Mouse (Mus musculus) megakaryocyte, embryonic 14.5 days (primary cell): ENCODE measurements around the gene Uqcr10. TPM values are rescaled to one million over a fixed set of nuclear protein-coding genes. Genes with fewer than 3 reads are reported as not detected.

ENCODE experiments used
- H3K27me3 ChIP-seq: replicated peaks from 2 replicates; pipeline ENCODE3; 2012; ENCODE audit warnings: inconsistent platforms
- H3K36me3 ChIP-seq: replicated peaks from 2 replicates; pipeline ENCODE3; 2012; ENCODE audit warnings: low read length, inconsistent platforms, mixed read lengths
- H3K4me1 ChIP-seq: 2 replicates; pipeline ENCODE4 v1.6.1; 2012; ENCODE audit warnings: inconsistent platforms
- H3K4me3 ChIP-seq: replicated peaks from 2 replicates; pipeline ENCODE3; 2012; ENCODE audit warnings: moderate library complexity, mild to moderate bottlenecking, inconsistent platforms
- H3K9me3 ChIP-seq: 2 replicates; pipeline ENCODE4 v1.6.1; 2012; ENCODE audit warnings: inconsistent platforms
- FLI1 ChIP-seq: IDR thresholded peaks from 2 replicates; pipeline ENCODE4 v1.6.1; 2012; ENCODE audit warnings: low read length, inconsistent platforms, mixed read lengths
- GATA1 ChIP-seq: IDR thresholded peaks from 3 replicates; pipeline ENCODE4 v1.6.1; 2012; ENCODE audit warnings: mixed read lengths, low read length, inconsistent platforms, borderline replicate concordance
- polyA plus RNA-seq: library from polyadenylated mRNA; stranded (reverse); fragments of >175 nt; gene quantifications from 2 replicates; pipeline ENCODE4 v1.2.3, GENCODE M21; 2012; ENCODE audit warnings: low replicate concordance; ENCODE audit not compliant: insufficient read depth

The Uqcr10 gene
- polyA plus RNA-seq, 1 experiment: 26.4 TPM

- Histone ChIP-seq H3K4me1 (peaks cover 25% of the 10 kb centered on the region), H3K27me3 (peaks cover 33% of the 10 kb centered on the region), H3K36me3 (peaks cover 54% of the 10 kb centered on the region), H3K9me3 (no peaks in the 10 kb centered on the region), H3K4me3 (no peak overlapping the region)
- TF ChIP-seq GATA1 (no peak), FLI1 (no peak)
Observed at GRCm38 (mm10) chr11:4736355-4736754, 32.2 kb upstream of the Uqcr10 start.

- Histone ChIP-seq H3K9me3 (no peaks in the 10 kb centered on the region), H3K4me1 (peaks cover 23% of the 10 kb centered on the region), H3K4me3 (peak overlapping the region; percentile 53), H3K36me3 (peaks cover 74% of the 10 kb centered on the region), H3K27me3 (peaks cover 14% of the 10 kb centered on the region)
- TF ChIP-seq GATA1 (no peak), FLI1 (no peak)
Observed at GRCm38 (mm10) chr11:4734179-4734578, 30.0 kb upstream of the Uqcr10 start.

DNA sequence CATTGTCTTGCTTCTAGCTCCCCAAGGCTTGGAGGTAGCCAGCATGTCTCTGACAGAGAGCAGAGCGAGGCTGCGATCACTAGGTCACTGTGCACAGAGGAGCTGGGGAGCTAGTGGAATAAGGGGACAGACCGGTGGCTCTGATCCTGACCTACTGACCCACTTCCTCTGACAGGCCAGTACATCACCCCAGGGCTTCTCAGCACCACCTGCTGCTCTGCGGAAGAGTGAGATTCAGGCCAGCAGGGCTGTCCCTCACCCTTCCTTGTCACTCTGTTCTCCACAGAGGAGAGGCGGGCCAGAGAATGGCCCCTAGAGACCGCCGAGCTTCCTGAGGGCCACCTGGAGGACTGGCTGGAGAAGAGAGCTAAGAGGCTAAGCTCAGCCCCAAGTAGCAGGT is 27.6 kb upstream of the Uqcr10 start:
- Histone ChIP-seq H3K4me1 (peaks cover 23% of the 10 kb centered on the region), H3K36me3 (peaks cover 64% of the 10 kb centered on the region), H3K27me3 (peaks cover 4% of the 10 kb centered on the region), H3K9me3 (no peaks in the 10 kb centered on the region), H3K4me3 (no peak overlapping the region)
- TF ChIP-seq FLI1 (no peak), GATA1 (no peak)

DNA sequence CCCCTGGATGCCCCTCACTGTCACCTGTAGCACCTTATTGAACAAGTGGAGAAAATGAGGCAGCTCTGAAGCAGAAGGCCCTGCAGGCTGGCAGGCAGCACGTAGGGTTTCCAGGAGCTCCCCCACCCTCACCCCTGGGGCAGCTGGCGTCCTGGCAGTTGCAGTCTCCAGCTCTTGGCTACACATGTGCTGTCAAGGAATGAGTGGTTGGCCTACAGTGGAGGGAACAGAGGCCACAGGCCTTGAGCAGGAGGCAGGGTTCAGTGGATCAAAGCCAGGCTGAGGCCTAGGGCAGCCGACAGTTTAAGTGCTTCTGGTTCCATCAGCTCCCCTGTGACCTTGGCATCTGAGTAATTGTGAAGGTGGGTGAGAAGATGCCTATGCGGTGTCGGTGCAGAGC is 26.8 kb upstream of the Uqcr10 start:
- peaks cover 70% of the 10 kb centered on the region for H3K36me3 ChIP-seq
- no peak for TF ChIP-seq GATA1
- peaks cover 6% of the 10 kb centered on the region for H3K27me3 ChIP-seq
- H3K4me3 ChIP-seq: no peak overlapping the region
- peaks cover 31% of the 10 kb centered on the region for H3K4me1 ChIP-seq
- H3K9me3 ChIP-seq: no peaks in the 10 kb centered on the region

DNA sequence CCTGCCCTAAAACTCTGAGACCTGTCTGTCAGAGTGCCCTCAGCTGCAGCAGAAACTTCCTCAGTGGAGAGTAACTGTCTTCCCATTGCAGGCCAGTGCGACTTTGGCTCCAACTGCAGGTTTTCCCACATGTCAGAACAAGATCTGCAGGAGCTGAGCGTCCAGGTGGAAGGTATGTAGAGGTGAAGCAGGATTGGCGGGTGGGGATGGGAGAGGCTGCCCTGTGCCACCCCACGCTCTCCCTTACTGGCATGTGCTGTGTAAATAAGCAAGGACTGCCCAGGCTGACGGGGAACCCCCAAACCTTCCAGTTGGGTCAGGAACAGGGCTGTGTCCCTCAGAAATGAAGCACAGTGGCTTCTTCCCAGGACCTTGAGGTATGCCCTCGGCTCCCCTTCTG is 26.0 kb upstream of the Uqcr10 start:
- TF ChIP-seq GATA1: no peak
- TF ChIP-seq FLI1: no peak
- peaks cover 4% of the 10 kb centered on the region for H3K27me3 ChIP-seq
- peaks cover 31% of the 10 kb centered on the region for H3K4me1 ChIP-seq
- H3K9me3 ChIP-seq: no peaks in the 10 kb centered on the region
- H3K4me3 ChIP-seq: no peak overlapping the region
- peaks cover 75% of the 10 kb centered on the region for H3K36me3 ChIP-seq

GRCm38 (mm10) chr11:4729603-4730002 is 25.5 kb upstream of the Uqcr10 start:
- Histone ChIP-seq H3K9me3 (no peaks in the 10 kb centered on the region), H3K4me1 (peaks cover 26% of the 10 kb centered on the region), H3K36me3 (peaks cover 75% of the 10 kb centered on the region), H3K4me3 (no peak overlapping the region), H3K27me3 (peaks cover 4% of the 10 kb centered on the region)
- TF ChIP-seq FLI1 (no peak), GATA1 (no peak)

DNA sequence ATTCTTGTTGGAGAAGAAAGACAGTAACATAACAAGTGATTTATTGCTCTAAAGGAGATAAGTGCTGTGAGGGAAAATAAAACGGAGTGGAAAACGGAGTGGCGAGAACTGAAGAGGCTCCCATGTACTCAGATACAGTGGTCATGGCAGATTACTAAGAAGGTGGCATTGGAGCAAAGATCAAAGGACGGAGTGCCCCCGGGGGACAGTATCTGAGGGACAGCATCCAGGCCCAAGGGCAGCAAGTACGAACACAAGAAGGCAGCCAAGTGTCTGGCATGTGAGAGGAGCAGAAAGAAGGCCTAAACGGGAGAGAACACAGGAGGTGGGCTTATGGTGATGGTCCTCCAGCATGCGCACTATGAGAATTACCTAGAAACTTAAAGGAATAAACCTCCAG is 17.6 kb upstream of the Uqcr10 start:
- peaks cover 2% of the 10 kb centered on the region for H3K27me3 ChIP-seq
- H3K4me3 ChIP-seq: no peak overlapping the region
- H3K9me3 ChIP-seq: no peaks in the 10 kb centered on the region
- peaks cover 49% of the 10 kb centered on the region for H3K36me3 ChIP-seq
- peaks cover 33% of the 10 kb centered on the region for H3K4me1 ChIP-seq
- TF ChIP-seq FLI1: no peak
- no peak for TF ChIP-seq GATA1

GRCm38 (mm10) chr11:4720900-4721580 is 16.9 kb upstream of the Uqcr10 start:
- no peaks in the 10 kb centered on the region for H3K27me3 ChIP-seq
- peaks cover 42% of the 10 kb centered on the region for H3K36me3 ChIP-seq
- TF ChIP-seq GATA1: no peak
- no peak for TF ChIP-seq FLI1
- H3K9me3 ChIP-seq: no peaks in the 10 kb centered on the region
- no peak overlapping the region for H3K4me3 ChIP-seq
- peaks cover 27% of the 10 kb centered on the region for H3K4me1 ChIP-seq

DNA sequence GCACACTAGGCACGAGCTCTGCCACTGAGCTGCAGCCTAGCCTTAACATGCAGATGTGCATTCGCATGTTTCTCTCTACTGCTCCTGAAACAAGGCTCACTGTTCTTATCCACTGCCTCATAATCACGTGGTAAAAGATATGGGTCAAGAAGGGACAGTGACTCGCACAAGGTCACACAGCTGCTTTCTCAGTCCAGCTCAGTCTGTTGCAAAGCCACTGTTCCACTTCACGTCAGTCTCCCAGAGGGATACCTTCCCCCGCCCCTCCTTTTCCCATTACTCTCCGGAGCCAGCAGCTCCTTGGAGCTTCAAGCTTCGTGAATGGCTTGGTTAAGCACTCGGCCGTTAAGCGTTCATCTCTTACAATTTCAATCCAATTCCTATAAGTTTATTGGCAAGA is 16.3 kb upstream of the Uqcr10 start:
- TF ChIP-seq FLI1: no peak
- no peak for TF ChIP-seq GATA1
- no peak overlapping the region for H3K4me3 ChIP-seq
- H3K9me3 ChIP-seq: no peaks in the 10 kb centered on the region
- peaks cover 26% of the 10 kb centered on the region for H3K4me1 ChIP-seq
- no peaks in the 10 kb centered on the region for H3K27me3 ChIP-seq
- peaks cover 36% of the 10 kb centered on the region for H3K36me3 ChIP-seq

- H3K36me3 ChIP-seq: peaks cover 31% of the 10 kb centered on the region
- H3K4me3 ChIP-seq: no peak overlapping the region
- no peaks in the 10 kb centered on the region for H3K9me3 ChIP-seq
- no peaks in the 10 kb centered on the region for H3K27me3 ChIP-seq
- TF ChIP-seq FLI1: no peak
- no peak for TF ChIP-seq GATA1
- H3K4me1 ChIP-seq: peaks cover 26% of the 10 kb centered on the region
Observed at GRCm38 (mm10) chr11:4719961-4720360, 15.8 kb upstream of the Uqcr10 start.
